Mouse (Mus musculus): ENCODE results near the gene Rasa4. TPM values are rescaled to one million over a fixed set of nuclear protein-coding genes. Genes with fewer than 3 reads are reported as not detected.
A peak's percentile ranks its signal among the peaks of the same experiment; 100 is the strongest.

Gene Rasa4
- polyA plus RNA-seq, 2 experiments: 14.1 to 29.4 TPM

DNA sequence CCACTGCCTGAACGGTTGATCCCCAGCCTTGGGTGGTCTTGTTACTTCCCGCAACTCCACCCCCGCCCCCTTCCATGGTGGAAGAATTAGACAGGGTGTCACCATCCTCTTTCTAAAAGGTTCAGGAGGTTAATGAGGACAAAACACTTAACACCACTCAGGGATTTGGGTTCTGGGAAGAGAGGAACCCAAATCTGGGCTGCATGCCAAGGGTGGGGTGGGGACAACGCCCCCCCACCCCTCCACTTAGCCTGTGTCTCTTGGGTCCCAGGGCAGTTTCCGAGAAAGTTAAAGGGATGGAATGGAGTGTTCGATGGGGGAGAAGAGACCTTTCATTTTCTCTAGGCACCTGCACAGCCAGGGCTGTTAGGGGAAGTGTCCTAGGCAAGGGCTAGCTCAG is 10.7 kb upstream of the Rasa4 start:
- 60% methylated on average over 6 of the region's 6 CpGs for WGBS

DNA sequence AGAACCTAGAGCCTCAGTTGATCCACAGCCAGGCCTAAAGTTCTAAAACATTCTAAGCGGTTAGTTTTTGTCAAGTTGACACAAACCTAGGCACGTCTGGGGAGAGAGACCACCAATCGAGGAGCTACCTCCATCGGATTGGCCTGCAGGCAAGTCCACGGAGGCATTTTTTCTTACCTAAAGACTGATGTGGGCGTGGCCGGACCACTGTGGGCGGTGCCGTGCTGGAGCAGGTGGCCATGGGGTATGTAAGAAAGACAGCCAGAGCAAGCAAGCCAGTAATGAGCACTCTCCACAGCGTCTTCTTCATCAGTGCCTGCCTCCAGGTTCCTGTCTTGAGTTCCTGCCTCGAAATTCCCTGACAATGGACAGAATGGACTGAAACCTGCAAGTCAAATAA is 10.2 kb upstream of the Rasa4 start:
- Histone ChIP-seq H3K4me1 (ENCODE audit: control insufficient read depth, insufficient read depth, low read length) (0 out of 2 replicates have a peak, but pooled peaks cover 6% of the 10 kb centered on the region), H3K4me3 (replicated peaks; ENCODE audit: low read length) (no peak overlapping the region), H3K27ac (replicated peaks; ENCODE audit: low read depth, low read length) (no peak overlapping the region), H3K4me2 (replicated peaks; ENCODE audit: low read depth, low read length, severe bottlenecking) (no peak overlapping the region), H3K36me3 (ENCODE audit: control insufficient read depth, insufficient read depth, low read length) (no peaks in the 10 kb centered on the region), H3K9me3 (ENCODE audit: control insufficient read depth, low read length) (no peaks in the 10 kb centered on the region), H3K9ac (ENCODE audit: low read depth, low read length, severe bottlenecking) (no peak overlapping the region), H3K27me3 (ENCODE audit: control insufficient read depth, insufficient read depth, low read length) (no peaks in the 10 kb centered on the region)
- DNase-seq (ENCODE audit: low spot score) (no peak), ATAC-seq (ENCODE audit: low FRiP score, low read depth) (no peak)
- WGBS: 59% methylated on average over 11 of the region's 11 CpGs
- TF ChIP-seq POLR2A (IDR thresholded peaks at IDR 0.05; ENCODE audit: borderline replicate concordance, extremely low read depth, insufficient read depth, insufficient read length): no peak

More for the DNA sequence above, 10.7 kb upstream of the Rasa4 start:
- DNase-seq (ENCODE audit: low spot score) (no peak), ATAC-seq (ENCODE audit: low FRiP score, low read depth) (no peak)
- TF ChIP-seq POLR2A (IDR thresholded peaks at IDR 0.05; ENCODE audit: borderline replicate concordance, extremely low read depth, insufficient read depth, insufficient read length): no peak
- Histone ChIP-seq H3K9me3 (ENCODE audit: control insufficient read depth, low read length) (no peaks in the 10 kb centered on the region), H3K36me3 (ENCODE audit: control insufficient read depth, insufficient read depth, low read length) (no peaks in the 10 kb centered on the region), H3K9ac (ENCODE audit: low read depth, low read length, severe bottlenecking) (no peak overlapping the region), H3K4me3 (replicated peaks; ENCODE audit: low read length) (no peak overlapping the region), H3K27ac (replicated peaks; ENCODE audit: low read depth, low read length) (0 out of 2 replicates have a peak overlapping the region, but pooled peaks have one; percentile 10), H3K27me3 (ENCODE audit: control insufficient read depth, insufficient read depth, low read length) (no peaks in the 10 kb centered on the region), H3K4me2 (replicated peaks; ENCODE audit: low read depth, low read length, severe bottlenecking) (no peak overlapping the region), H3K4me1 (ENCODE audit: control insufficient read depth, insufficient read depth, low read length) (0 out of 2 replicates have a peak, but pooled peaks cover 6% of the 10 kb centered on the region)

DNA sequence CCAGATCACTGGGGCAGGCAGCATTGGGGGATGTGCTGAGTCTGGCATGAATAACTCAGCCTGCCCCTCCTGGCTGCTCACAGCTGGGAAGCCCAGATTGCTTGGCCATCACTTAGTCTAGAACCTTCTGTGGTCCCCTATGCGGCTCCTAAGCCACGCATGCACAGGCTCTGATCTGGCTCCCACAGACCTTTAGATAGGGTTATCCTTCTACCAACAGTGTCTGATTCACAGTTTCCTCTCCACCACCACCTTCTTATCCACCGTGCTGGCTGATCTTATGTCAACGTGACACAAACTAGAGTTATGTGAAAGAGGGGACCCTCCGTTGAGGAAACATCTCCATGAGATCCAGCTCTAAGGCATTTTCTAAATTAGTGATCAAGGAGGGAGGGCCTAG is 8.6 kb upstream of the Rasa4 start:
- H3K9me3 ChIP-seq (ENCODE audit: control insufficient read depth, low read length): no peaks in the 10 kb centered on the region
- no peak overlapping the region for H3K4me3 ChIP-seq (replicated peaks; ENCODE audit: low read length)
- TF ChIP-seq POLR2A (IDR thresholded peaks at IDR 0.05; ENCODE audit: borderline replicate concordance, extremely low read depth, insufficient read depth, insufficient read length): no peak
- no peak overlapping the region for H3K9ac ChIP-seq (ENCODE audit: low read depth, low read length, severe bottlenecking)
- no peaks in the 10 kb centered on the region for H3K36me3 ChIP-seq (ENCODE audit: control insufficient read depth, insufficient read depth, low read length)
- ATAC-seq (ENCODE audit: low FRiP score, low read depth): no peak
- 0 out of 2 replicates have a peak, but pooled peaks cover 6% of the 10 kb centered on the region for H3K4me1 ChIP-seq (ENCODE audit: control insufficient read depth, insufficient read depth, low read length)
- H3K27me3 ChIP-seq (ENCODE audit: control insufficient read depth, insufficient read depth, low read length): no peaks in the 10 kb centered on the region
- 90% methylated on average over 5 of the region's 5 CpGs for WGBS
- no peak for DNase-seq (ENCODE audit: low spot score)
- H3K27ac ChIP-seq (replicated peaks; ENCODE audit: low read depth, low read length): no peak overlapping the region
- no peak overlapping the region for H3K4me2 ChIP-seq (replicated peaks; ENCODE audit: low read depth, low read length, severe bottlenecking)

DNA sequence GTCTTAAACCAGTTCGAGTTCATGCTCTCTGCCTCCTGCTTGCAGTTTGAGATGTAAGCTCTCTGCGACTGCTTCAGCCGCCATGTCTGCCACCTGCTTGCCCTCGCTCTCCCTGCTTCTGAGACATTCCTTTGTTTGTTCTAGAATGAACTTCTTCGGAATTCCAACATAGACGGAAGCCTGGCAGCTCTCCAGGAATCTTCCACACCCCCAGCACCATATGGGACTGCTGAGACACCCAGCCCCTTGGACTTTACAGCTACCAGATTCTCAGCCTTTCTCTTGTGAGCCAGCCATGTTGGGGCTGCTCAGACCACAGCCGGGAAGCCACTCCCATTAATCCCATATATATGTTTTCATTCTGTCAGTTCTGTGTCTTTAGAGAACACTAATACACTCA is 7.4 kb upstream of the Rasa4 start:
- Histone ChIP-seq H3K27ac (replicated peaks; ENCODE audit: low read depth, low read length) (no peak overlapping the region), H3K9me3 (ENCODE audit: control insufficient read depth, low read length) (no peaks in the 10 kb centered on the region), H3K9ac (ENCODE audit: low read depth, low read length, severe bottlenecking) (no peak overlapping the region), H3K4me1 (ENCODE audit: control insufficient read depth, insufficient read depth, low read length) (0 out of 2 replicates have a peak, but pooled peaks cover 6% of the 10 kb centered on the region), H3K27me3 (ENCODE audit: control insufficient read depth, insufficient read depth, low read length) (no peaks in the 10 kb centered on the region), H3K4me3 (replicated peaks; ENCODE audit: low read length) (no peak overlapping the region), H3K4me2 (replicated peaks; ENCODE audit: low read depth, low read length, severe bottlenecking) (no peak overlapping the region), H3K36me3 (ENCODE audit: control insufficient read depth, insufficient read depth, low read length) (no peaks in the 10 kb centered on the region)
- WGBS: 38% methylated on average over 7 of the region's 7 CpGs
- DNase-seq (ENCODE audit: low spot score) (peak; percentile 54), ATAC-seq (ENCODE audit: low FRiP score, low read depth) (0 out of 2 replicates have a peak, but pooled peaks have one; percentile 41)
- TF ChIP-seq POLR2A (IDR thresholded peaks at IDR 0.05; ENCODE audit: borderline replicate concordance, extremely low read depth, insufficient read depth, insufficient read length): no peak

DNA sequence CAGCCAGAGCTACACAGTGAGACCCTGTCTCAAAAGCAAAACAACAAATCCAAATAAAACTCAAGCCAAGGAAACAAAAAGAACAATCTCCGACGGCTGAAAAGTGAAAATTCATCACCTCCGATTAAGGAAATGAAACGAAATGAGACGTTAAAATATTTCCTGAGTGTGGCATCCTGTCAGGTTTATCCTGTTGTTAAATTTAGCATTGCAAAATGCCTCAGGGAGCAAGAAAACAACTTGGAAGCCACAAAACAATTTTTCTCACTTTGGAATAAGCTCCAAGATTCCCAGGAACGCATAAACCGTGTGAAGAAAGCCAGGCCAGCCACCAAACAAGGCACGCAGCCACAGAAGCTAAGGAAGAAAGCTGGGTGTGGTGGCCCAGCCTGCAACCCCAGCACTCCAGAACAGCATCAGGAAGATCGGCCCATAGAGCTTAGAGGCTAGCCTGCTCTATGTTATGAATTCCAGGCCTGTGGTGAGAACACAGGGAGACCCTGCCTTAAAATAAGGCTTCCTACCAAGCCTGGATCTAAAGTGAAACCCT is 6.6 kb upstream of the Rasa4 start:
- no peaks in the 10 kb centered on the region for H3K9me3 ChIP-seq (ENCODE audit: control insufficient read depth, low read length)
- no peak overlapping the region for H3K9ac ChIP-seq (ENCODE audit: low read depth, low read length, severe bottlenecking)
- H3K36me3 ChIP-seq (ENCODE audit: control insufficient read depth, insufficient read depth, low read length): no peaks in the 10 kb centered on the region
- 0 out of 2 replicates have a peak, but pooled peaks cover 6% of the 10 kb centered on the region for H3K4me1 ChIP-seq (ENCODE audit: control insufficient read depth, insufficient read depth, low read length)
- TF ChIP-seq POLR2A (IDR thresholded peaks at IDR 0.05; ENCODE audit: borderline replicate concordance, extremely low read depth, insufficient read depth, insufficient read length): no peak
- WGBS: 75% methylated on average over 9 of the region's 9 CpGs
- no peak overlapping the region for H3K27ac ChIP-seq (replicated peaks; ENCODE audit: low read depth, low read length)
- no peak for DNase-seq (ENCODE audit: low spot score)
- no peak overlapping the region for H3K4me2 ChIP-seq (replicated peaks; ENCODE audit: low read depth, low read length, severe bottlenecking)
- H3K4me3 ChIP-seq (replicated peaks; ENCODE audit: low read length): no peak overlapping the region
- no peaks in the 10 kb centered on the region for H3K27me3 ChIP-seq (ENCODE audit: control insufficient read depth, insufficient read depth, low read length)
- ATAC-seq (ENCODE audit: low FRiP score, low read depth): no peak

Data from limb, embryonic 14.5 days (tissue).